Mouse (Mus musculus): ENCODE data around the gene Shld1.

Gene Shld1

GRCm38 (mm10) chr2:132692320-132692719, 5.6 kb downstream of the Shld1 start:
- DNase-seq (ENCODE audit: low spot score): peak; percentile 76

GRCm38 (mm10) chr2:132693980-132694379, 7.2 kb downstream of the Shld1 start:
- no peak for DNase-seq (ENCODE audit: low spot score)

DNA sequence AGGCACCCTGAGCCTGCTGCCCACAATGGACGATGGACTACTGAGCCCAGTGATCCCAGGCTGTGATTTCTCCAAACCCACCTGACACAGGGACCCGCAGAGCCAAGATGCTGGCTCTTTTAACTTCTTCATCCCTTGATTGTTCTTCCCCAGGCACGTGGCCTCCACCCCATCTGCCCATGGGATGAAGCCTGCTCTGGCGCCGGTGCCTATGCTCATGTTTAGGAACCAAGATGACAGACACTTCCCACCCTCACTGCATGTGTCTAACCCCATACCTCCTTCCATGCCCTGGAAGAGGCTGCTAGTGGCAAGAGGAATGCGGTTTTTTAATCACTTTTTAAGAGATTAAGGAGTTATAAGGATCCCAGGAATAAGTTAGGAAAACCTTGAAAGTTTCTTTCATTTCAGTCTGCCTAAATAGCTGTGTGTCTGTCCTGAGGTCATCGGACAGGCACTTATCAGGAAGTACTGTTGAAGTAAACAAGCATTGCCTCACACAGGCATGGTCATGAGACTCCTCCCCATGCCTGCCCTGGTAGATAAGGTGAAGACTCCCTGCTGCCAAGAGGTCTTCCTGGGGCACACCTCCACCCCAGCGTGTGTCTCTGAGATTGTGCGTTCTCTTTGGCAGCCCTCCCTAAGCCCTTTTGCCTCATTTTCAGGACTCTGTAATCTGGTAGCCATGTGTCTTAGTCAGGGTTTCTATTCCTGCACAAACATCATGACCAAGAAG, 8.8 kb downstream of the Shld1 start:
- DNase-seq (ENCODE audit: low spot score): peak; percentile 79

DNA sequence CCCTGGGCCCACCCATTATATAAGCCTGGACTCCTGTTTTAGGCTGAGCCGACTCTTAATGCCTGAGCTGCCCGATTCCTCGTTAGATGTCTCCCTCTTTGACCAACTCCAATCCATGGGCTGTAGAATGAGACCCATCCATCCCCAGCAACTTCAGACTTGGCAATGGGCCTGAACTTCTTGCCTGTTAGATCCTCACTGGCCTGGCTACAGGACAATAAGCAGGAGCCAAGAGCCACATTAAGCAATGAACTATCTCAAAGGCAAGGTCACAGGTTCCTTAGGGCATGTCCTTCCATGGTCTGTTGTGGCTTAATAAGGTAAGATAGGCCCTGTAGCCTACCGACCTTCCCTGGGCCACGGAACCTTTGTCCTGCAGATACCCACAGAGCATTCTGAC, 9.8 kb downstream of the Shld1 start:
- no peak for DNase-seq (ENCODE audit: low spot score)

GRCm38 (mm10) chr2:132697256-132697655, 10.5 kb downstream of the Shld1 start:
- no peak for DNase-seq (ENCODE audit: low spot score)

DNA sequence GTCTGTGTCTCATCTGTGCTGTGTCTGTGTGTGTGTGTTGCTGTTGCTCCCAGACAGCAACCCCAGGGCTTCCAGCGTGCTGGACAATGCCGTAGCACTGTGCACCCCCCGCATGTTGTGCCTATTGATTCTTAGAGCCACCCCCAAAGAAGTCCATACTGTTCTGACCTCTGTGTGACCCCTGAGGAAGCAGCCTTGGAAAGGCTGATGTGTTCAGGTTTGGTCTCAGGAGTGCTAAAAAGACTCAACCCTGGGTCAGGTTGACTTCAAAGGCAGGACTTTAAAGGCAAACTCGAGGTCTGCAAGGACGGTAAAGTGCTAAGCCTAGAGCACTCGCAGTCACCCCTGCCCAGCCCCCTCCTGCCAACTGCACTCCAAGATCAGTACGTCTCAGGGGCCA, 11.0 kb downstream of the Shld1 start:
- no peak for DNase-seq (ENCODE audit: low spot score)

DNA sequence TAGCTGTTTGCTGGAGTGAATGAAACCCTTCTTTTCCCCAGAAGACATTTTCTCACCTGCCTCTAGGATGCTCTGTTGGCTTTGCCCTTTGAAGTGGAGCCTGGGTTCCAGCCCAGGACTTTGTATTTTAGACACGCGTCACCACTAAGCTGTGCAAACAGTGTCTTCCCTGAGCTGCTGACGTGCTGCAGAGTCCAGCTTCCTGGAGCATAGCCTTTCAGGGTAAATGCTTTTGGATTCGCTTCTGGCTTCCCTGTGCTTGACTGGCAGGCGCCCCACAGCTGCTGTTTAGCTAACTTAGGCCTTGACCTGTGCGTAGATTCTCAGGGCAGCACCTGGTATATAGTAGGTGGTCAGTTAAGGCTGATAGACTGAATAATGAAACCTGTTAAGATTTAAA, 11.7 kb downstream of the Shld1 start:
- peak; percentile 49 for DNase-seq (ENCODE audit: low spot score)

- DNase-seq (ENCODE audit: low spot score): no peak
These were observed 14.2 kb downstream of the Shld1 start for GRCm38 (mm10) chr2:132700921-132701320.

DNA sequence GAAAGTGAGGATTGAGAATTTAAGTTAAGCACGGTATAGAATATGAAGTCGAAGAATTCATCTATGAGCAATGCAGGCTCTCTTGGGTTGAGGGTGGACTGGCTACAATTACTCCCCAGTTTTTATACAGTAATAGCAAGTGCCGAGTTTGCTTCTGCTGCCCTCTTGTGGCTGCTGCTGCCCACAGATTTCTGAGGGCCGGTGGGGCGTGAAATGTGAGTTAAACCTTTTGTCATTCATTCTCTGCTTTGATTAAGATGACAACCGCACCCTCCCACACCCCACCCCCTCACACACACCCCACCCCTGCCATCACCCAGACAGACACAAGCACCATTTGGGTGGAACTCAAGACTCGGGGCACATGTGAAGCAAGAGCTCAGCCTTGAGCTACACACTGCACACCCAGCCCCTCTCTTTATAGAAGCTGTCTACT, 14.7 kb downstream of the Shld1 start:
- DNase-seq (ENCODE audit: low spot score): peak; percentile 74

DNA sequence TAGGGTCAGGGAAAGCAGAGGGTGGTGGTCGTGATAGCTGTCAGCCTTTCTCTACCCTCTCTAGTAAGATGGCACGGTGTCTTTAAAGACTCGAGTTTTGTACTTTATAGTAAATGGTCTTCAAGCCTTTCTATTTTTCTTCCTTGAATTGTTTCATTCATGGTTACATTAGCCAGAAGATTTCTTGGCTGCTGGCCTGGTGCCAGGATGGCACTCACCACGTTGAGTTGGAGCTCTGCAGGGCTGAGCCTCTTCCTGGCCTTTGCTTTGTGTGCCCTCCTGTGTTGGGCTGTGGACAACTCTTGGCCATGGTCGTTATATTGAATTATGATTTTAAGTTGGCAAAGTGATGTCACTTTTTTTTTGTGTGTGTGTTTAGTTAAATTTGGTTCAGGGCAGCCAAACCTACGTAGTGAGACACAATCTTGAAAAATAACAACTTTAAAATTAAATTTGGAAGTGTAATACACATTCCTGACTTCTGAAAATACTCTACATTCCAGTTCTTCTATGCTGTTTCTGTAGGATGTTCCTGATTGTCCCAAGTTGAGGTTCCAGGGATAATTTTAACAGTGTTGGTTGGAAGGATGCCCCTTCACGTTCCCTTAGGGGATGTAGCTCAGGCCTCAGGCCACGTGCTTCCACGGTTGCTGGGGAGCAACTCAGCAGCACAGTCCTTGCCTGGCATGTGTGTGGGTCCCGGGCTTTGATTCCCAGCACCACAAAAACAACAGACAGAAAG, 18.7 kb downstream of the Shld1 start:
- no peak for DNase-seq (ENCODE audit: low spot score)

DNA sequence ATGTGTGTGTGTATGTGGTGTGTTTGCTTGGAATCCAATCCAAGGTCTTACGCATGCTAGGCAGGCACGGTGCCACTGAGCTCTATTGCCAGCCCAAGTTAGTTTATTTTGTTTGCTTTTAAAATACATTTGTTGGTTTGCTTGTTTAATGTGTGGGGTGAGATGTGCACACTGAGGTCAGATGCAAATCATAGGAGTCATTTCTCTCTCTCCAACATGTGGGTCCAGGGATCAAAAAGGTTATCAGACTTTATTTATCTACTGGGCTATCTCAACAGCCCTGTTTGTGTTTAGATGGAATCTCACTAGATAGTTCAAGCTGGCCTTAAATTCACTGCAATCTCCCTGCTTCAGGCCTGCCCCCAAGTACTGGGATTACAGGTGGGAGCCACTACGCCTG, 19.6 kb downstream of the Shld1 start:
- no peak for DNase-seq (ENCODE audit: low spot score)

GRCm38 (mm10) chr2:132710488-132710887, 23.8 kb downstream of the Shld1 start:
- no peak for DNase-seq (ENCODE audit: low spot score)

GRCm38 (mm10) chr2:132712061-132712460, 25.3 kb downstream of the Shld1 start:
- DNase-seq (ENCODE audit: low spot score): no peak

- no peak for DNase-seq (ENCODE audit: low spot score)
These were observed 27.8 kb downstream of the Shld1 start for GRCm38 (mm10) chr2:132714522-132714921.

GRCm38 (mm10) chr2:132714946-132715345, 28.2 kb downstream of the Shld1 start:
- no peak for DNase-seq (ENCODE audit: low spot score)

DNA sequence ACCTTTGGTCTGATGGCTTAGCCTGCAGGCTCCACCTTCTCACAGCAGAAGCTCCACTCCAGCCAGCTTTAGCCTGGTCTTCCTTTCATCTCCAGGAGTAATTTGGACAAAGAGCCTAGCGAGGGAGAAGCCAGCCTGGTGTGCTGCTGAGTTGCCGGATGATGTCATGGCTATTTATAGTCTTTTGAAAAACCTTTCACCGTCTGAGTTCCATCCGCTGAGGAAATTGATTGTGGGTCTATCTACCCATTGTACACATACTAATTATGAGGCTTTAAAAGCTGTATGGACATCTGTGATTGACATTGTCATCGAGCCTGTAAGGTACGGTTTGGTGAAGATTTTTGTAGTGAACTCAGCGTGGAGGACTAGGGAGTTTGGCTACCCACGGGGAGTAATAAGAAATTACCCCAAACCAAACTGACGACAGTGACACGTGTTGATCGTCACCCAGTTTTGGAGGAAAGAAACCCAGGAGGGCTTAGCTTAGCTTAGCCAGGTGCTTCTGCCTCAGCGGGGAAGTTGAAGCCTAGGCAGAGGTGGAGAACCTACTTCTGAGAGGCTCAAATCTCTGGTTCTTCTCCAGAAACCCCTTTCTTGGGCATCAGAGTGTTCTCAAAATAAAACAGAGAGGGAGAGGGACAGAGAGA, 28.8 kb downstream of the Shld1 start:
- no peak for DNase-seq (ENCODE audit: low spot score)

- DNase-seq (ENCODE audit: low spot score): peak; percentile 45
These were observed 29.4 kb downstream of the Shld1 start for GRCm38 (mm10) chr2:132716154-132716553.

DNA sequence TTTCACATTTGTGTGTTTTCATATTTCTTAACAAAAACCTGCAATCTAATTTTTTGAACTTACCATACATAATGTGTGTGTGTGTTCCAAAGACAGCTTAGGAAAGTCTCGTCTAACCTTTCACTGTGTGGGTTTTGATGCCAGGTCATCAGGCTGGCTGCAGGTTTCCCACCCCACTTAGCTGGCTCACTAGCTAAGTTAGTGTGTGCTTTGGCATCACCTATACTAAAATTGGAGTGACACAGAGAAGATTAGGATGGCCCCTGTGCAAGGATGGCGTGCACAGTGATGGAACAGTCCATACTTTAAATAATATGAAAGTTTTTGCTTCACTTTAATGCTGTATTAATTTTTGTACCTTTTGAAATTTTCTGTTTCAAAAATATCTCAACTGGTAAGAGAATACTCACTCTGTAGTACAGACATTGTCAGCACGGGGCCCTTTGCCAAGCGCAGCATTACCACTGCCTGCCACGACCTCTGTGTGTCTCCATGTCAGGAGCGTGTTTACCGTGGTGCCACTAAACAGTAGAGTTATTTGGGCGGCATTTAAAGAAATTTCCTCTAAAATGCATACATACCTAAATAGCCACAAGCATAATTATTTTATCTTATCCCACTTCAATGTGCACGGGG, 30.3 kb downstream of the Shld1 start:
- no peak for DNase-seq (ENCODE audit: low spot score)

GRCm38 (mm10) chr2:132717537-132717912, 30.8 kb downstream of the Shld1 start:
- DNase-seq (ENCODE audit: low spot score): no peak

DNA sequence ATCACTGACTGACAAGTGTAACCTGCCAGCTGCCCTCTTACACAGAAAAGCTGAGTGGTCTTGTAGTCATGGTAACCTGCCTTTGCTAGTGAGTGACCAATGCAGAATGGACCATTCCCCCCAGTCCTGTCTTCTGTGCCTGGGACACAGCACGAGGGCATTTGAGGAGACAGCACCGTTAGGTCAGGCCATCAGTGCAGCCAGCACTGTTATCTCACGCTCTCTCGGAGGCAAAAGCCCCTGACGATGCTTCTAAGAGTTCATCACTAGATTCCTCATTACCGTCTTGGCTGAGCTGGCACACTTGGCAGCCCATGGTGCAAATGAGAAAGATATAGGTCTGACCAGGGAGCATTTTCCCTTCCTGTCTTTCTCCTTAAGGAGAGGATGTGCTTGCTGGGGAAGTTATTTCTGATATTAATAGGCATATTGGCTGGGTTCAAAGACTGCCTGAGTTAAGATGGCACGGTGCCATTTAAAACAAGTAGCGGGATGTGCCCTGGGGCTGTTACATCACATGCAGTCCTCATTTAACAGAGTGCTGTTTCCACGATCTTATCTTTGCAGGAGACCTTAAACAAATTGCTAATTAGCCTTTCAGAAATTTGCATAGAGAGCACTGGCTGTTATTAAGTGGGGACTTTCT, 34.3 kb downstream of the Shld1 start:
- no peak for DNase-seq (ENCODE audit: low spot score)

- no peak for DNase-seq (ENCODE audit: low spot score)
These were observed 35.1 kb downstream of the Shld1 start for GRCm38 (mm10) chr2:132721844-132722243.

GRCm38 (mm10) chr2:132723958-132724431, 37.3 kb downstream of the Shld1 start:
- DNase-seq (ENCODE audit: low spot score): no peak
